Mouse (Mus musculus) midbrain, embryonic 14.5 days (tissue): ENCODE results near the gene Fubp1. TPM values are rescaled to one million over a fixed set of nuclear protein-coding genes. Genes with fewer than 3 reads are reported as not detected.

ENCODE experiments used
- ATAC-seq: fragments of 200-750 bp; cut with Nextera tagmentation; 2 replicates; pipeline ENCODE4 v1.8.0; 2017; ENCODE audit warnings: moderate number of reproducible peaks, moderate library complexity; ENCODE audit not compliant: low FRiP score, low TSS enrichment
- DNase-seq: peaks from one replicate; pipeline ENCODE4 v3.0.0-alpha.2; 2015
- H3K27ac ChIP-seq: fragments of 300-500 bp; sonication (generic); replicated peaks from 2 replicates; pipeline ENCODE4 v1.5.1; 2014; ENCODE audit warnings: mild to moderate bottlenecking, low read depth, low read length, moderate library complexity
- H3K27me3 ChIP-seq: fragments of 300-500 bp; sonication (generic); 2 replicates; pipeline ENCODE4 v1.6.1; 2014; ENCODE audit warnings: low read length, control low read depth, mixed read lengths; ENCODE audit not compliant: control insufficient read depth, insufficient read depth
- H3K36me3 ChIP-seq: fragments of 300-500 bp; sonication (generic); 2 replicates; pipeline ENCODE4 v1.6.1; 2014; ENCODE audit warnings: low read length, control low read depth; ENCODE audit not compliant: control insufficient read depth, insufficient read depth
- H3K4me1 ChIP-seq: fragments of 300-500 bp; sonication (generic); 2 replicates; pipeline ENCODE4 v1.6.1; 2014; ENCODE audit warnings: mild to moderate bottlenecking, antibody characterized with exemption, low read length, control low read depth; ENCODE audit not compliant: control insufficient read depth, insufficient read depth
- H3K4me2 ChIP-seq: fragments of 300-500 bp; sonication (generic); 2 replicates; pipeline ENCODE4 v1.6.1; 2014; ENCODE audit warnings: mild to moderate bottlenecking, low read length, moderate library complexity
- H3K4me3 ChIP-seq: fragments of 300-500 bp; sonication (generic); replicated peaks from 2 replicates; pipeline ENCODE4 v1.5.1; 2014; ENCODE audit warnings: low read depth, low read length
- H3K9ac ChIP-seq: fragments of 300-500 bp; sonication (generic); replicated peaks from 2 replicates; pipeline ENCODE4 v1.6.1; 2014; ENCODE audit warnings: mild to moderate bottlenecking, low read length, moderate library complexity
- H3K9me3 ChIP-seq: fragments of 300-500 bp; sonication (generic); 2 replicates; pipeline ENCODE4 v1.6.1; 2016; ENCODE audit warnings: low read length, control low read depth, mixed read lengths; ENCODE audit not compliant: control insufficient read depth
- WGBS: fragments of 180-500 bp; shearing (Covaris S2); extraction: QIAGEN DNeasy Blood & Tissue Kit; methylation state at CpG from one replicate; pipeline ENCODE4 v1.1.7; 2014; 5-methylcytosine and 5-hydroxymethylcytosine counted together
- polyA plus RNA-seq: library from polyadenylated mRNA; unstranded; fragments of >200 nt; fragmentation: Nextera tagmentation; extraction: Ambion mirVana; gene quantifications from 2 replicates; pipeline ENCODE4 v1.2.1, GENCODE M21; 2014

Fubp1 gene
- polyA plus RNA-seq, 1 experiment from 2014 or later = 279 TPM

GRCm38 (mm10) chr3:152209177-152209966, 850 bp upstream of the Fubp1 start:
- no peaks in the 10 kb centered on the region for H3K27me3 ChIP-seq
- 0 out of 2 replicates have a peak, but pooled peaks cover 4% of the 10 kb centered on the region for H3K36me3 ChIP-seq
- WGBS = 6% methylated on average over 25 of the region's 25 CpGs
- H3K4me1 ChIP-seq = peaks cover 27% of the 10 kb centered on the region
- ATAC-seq = peak; percentile 44
- H3K9ac ChIP-seq = peak overlapping the region; percentile 100
- H3K9me3 ChIP-seq = no peaks in the 10 kb centered on the region
- H3K4me2 ChIP-seq = peak overlapping the region; percentile 69
- peak; percentile 77 for DNase-seq
- H3K27ac ChIP-seq = peak overlapping the region; percentile 100
- peak overlapping the region; percentile 96 for H3K4me3 ChIP-seq

- peak overlapping the region; percentile 100 for H3K9ac ChIP-seq
- H3K4me2 ChIP-seq = peak overlapping the region; percentile 88
- H3K9me3 ChIP-seq = no peaks in the 10 kb centered on the region
- H3K4me1 ChIP-seq = peaks cover 30% of the 10 kb centered on the region
- DNase-seq = peak; percentile 82
- peaks cover 12% of the 10 kb centered on the region; the same call in 1 of the 2 replicates for H3K36me3 ChIP-seq
- H3K27me3 ChIP-seq = no peaks in the 10 kb centered on the region
- H3K4me3 ChIP-seq = peak overlapping the region; percentile 96
- peak overlapping the region; percentile 100 for H3K27ac ChIP-seq
- under 1% methylated on average over 66 of the region's 68 CpGs for WGBS
- peak; percentile 73 for ATAC-seq
Measured at GRCm38 (mm10) chr3:152210728-152211391, 638 bp downstream of the Fubp1 start.

- DNase-seq = peak; percentile 7
- Histone ChIP-seq H3K27ac (peak overlapping the region; percentile 100; the same call in 1 of the 2 replicates), H3K4me1 (peaks cover 30% of the 10 kb centered on the region), H3K9ac (peak overlapping the region; percentile 100), H3K36me3 (peaks cover 21% of the 10 kb centered on the region), H3K9me3 (no peaks in the 10 kb centered on the region), H3K4me2 (peak overlapping the region; percentile 88), H3K27me3 (no peaks in the 10 kb centered on the region), H3K4me3 (peak overlapping the region; percentile 96)
- ATAC-seq = no peak
- 42% methylated on average over 7 of the region's 7 CpGs for WGBS
Measured at GRCm38 (mm10) chr3:152211731-152212279, 1.6 kb downstream of the Fubp1 start.

- H3K9me3 ChIP-seq = no peaks in the 10 kb centered on the region
- no peak for DNase-seq
- no peaks in the 10 kb centered on the region for H3K27me3 ChIP-seq
- no peak overlapping the region for H3K9ac ChIP-seq
- peak overlapping the region; percentile 96 for H3K4me3 ChIP-seq
- peaks cover 28% of the 10 kb centered on the region for H3K4me1 ChIP-seq
- H3K4me2 ChIP-seq = peak overlapping the region; percentile 88
- 68% methylated on average over 3 of the region's 3 CpGs for WGBS
- H3K27ac ChIP-seq = no peak overlapping the region
- peaks cover 37% of the 10 kb centered on the region for H3K36me3 ChIP-seq
- no peak for ATAC-seq
Measured at GRCm38 (mm10) chr3:152213416-152213815, 3.2 kb downstream of the Fubp1 start.

- Histone ChIP-seq H3K27ac (no peak overlapping the region), H3K9me3 (no peaks in the 10 kb centered on the region), H3K4me3 (no peak overlapping the region), H3K9ac (no peak overlapping the region), H3K27me3 (no peaks in the 10 kb centered on the region), H3K36me3 (peaks cover 94% of the 10 kb centered on the region), H3K4me1 (no peaks in the 10 kb centered on the region), H3K4me2 (no peak overlapping the region)
- ATAC-seq (no peak), DNase-seq (no peak)
Measured at GRCm38 (mm10) chr3:152224918-152225317, 14.7 kb downstream of the Fubp1 start.

DNA sequence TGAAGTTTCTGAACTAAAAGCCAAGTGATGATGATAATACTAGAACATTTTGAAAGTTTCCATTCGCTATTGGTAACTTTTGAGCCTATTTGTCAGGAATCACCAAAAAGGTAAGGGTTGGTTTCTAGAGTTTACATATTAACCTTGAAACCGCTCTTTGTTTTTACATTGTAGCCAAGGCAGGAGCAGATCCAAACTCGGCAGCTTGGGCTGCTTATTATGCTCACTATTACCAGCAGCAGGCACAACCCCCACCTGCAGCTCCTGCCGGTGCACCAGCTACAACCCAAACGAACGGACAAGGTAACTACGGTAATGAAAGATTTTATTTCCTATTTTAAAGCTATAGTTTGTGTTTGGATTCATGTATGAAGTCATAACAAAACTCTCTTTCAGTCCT, 15.7 kb downstream of the Fubp1 start:
- H3K4me1 ChIP-seq = no peaks in the 10 kb centered on the region
- H3K4me2 ChIP-seq = no peak overlapping the region
- no peaks in the 10 kb centered on the region for H3K27me3 ChIP-seq
- peaks cover 93% of the 10 kb centered on the region for H3K36me3 ChIP-seq
- DNase-seq = no peak
- H3K27ac ChIP-seq = no peak overlapping the region
- H3K9ac ChIP-seq = no peak overlapping the region
- no peaks in the 10 kb centered on the region for H3K9me3 ChIP-seq
- no peak for ATAC-seq
- WGBS = 94% methylated on average over 7 of the region's 7 CpGs
- no peak overlapping the region for H3K4me3 ChIP-seq

DNA sequence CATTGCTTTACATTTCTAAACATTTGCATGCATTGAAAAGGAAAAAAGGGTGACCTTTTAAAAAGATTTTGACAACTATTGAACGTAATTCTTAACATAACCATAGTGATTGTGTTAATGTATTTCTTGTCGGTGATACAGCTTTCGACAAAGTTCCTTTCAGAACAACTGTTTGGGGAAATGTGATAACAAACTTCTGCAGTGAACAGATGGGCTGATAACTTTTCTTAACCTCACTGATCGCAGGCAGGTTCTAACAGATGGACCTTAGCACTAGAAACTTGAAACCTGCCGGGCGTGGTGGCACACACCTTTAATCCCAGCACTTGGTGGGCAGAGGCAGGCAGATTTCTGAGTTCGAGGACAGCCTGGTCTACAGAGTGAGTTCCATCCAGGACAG, 18.6 kb downstream of the Fubp1 start:
- WGBS = 94% methylated on average over 7 of the region's 7 CpGs
- H3K9me3 ChIP-seq = no peaks in the 10 kb centered on the region
- ATAC-seq (no peak), DNase-seq (no peak)
- H3K4me2 ChIP-seq = no peak overlapping the region
- H3K36me3 ChIP-seq = peaks cover 90% of the 10 kb centered on the region
- no peak overlapping the region for H3K4me3 ChIP-seq
- H3K4me1 ChIP-seq = no peaks in the 10 kb centered on the region
- H3K27me3 ChIP-seq = no peaks in the 10 kb centered on the region
- no peak overlapping the region for H3K9ac ChIP-seq
- H3K27ac ChIP-seq = no peak overlapping the region

DNA sequence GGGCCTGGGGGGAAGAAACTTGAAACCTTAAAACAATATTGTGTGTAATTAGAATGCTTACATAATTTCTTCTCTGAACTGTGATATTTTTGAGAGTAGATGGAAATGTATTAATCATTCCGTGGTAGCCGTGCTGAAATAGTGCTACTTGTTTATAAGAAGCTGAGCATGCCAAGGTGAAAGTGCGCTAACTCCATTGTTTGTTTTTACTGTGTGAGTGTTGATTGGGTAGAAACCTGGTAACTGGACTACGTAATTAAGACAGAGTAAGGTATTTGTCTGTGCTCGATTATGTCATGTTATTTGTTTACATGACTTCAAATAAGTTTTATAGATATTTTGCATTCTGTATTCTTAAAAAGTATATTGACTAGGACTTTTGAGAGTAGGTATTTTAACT, 19.0 kb downstream of the Fubp1 start:
- Histone ChIP-seq H3K27ac (no peak overlapping the region), H3K4me1 (no peaks in the 10 kb centered on the region), H3K27me3 (no peaks in the 10 kb centered on the region), H3K4me2 (no peak overlapping the region), H3K36me3 (peaks cover 89% of the 10 kb centered on the region), H3K9me3 (no peaks in the 10 kb centered on the region), H3K9ac (no peak overlapping the region), H3K4me3 (no peak overlapping the region)
- no peak for ATAC-seq
- DNase-seq = no peak
- WGBS = 95% methylated on average over 5 of the region's 5 CpGs
